Mouse (Mus musculus) Patski (cell line): Measurements from ENCODE around the gene Uggt1. TPM values are rescaled to one million over a fixed set of nuclear protein-coding genes. Genes with fewer than 3 reads are reported as not detected.
A peak's percentile ranks its signal among the peaks of the same experiment; 100 is the strongest.

Experiments used
- ATAC-seq: fragments of 100-300 bp; one replicate; pipeline ENCODE4 v1.8.0; 2021
- CTCF ChIA-PET: fragments of 350-600 bp; sonication (Branson Sonifier 250); formaldehyde crosslinking; loops from one replicate; lab custom pipeline; 2022; ENCODE audit warnings: inconsistent platforms; lab: Charles Lee
- POLR2A ChIA-PET: fragments of 350-600 bp; sonication (Branson Sonifier 250); formaldehyde crosslinking; loops from one replicate; lab custom pipeline; 2022; ENCODE audit warnings: antibody characterized with exemption, inconsistent platforms; lab: Charles Lee
- DNase-seq: peaks from one replicate; pipeline ENCODE4 v3.0.0-alpha.2; 2011; ENCODE audit warnings: low read depth, low spot score
- H3K27me3 ChIP-seq: fragments of 371-371 bp; one replicate; pipeline ENCODE4 v1.5.1; 2021
- CTCF ChIP-seq: fragments of 100-300 bp; IDR thresholded peaks from one replicate; pipeline ENCODE4 v1.5.1; 2021
- in situ Hi-C: fragments of 300-500 bp; cut with MboI; formaldehyde crosslinking; loops from 3 replicates; pipeline ENCODE4 v1.11.1; 2018; ENCODE audit warnings: low pct_unique_long_range_greater_than_20kb, mixed read lengths
- polyA plus RNA-seq: library from polyadenylated mRNA; unstranded; gene quantifications from one replicate; pipeline ENCODE4 v1.2.3, GENCODE M21; 2021

The Uggt1 gene
- polyA plus RNA-seq, 1 experiment from 2014 or later = 77.3 TPM

GRCm38 (mm10) chr1:36129126-36129525 lies 115.4 kb downstream of the Uggt1 start:
- no peaks in the 10 kb centered on the region for H3K27me3 ChIP-seq
- no peak for TF ChIP-seq CTCF
- peak; percentile 77 for ATAC-seq
- ChIA-PET CTCF (interaction anchor here (1.2 to 1.5 kb wide), 2 partner anchors 10 to 59 kb away, joined by 3 to 5 read pairs; no protein-coding TSS in a partner anchor), POLR2A (interaction anchor here (0.6 to 0.7 kb wide), 2 partner anchors 29 to 115 kb away, joined by 3 read pairs; no protein-coding TSS in a partner anchor)
- peak; percentile 71 for DNase-seq
- in situ Hi-C loops = loop anchor here (25.0 kb wide), 1 partner anchor 1242 kb away; no protein-coding TSS in a partner anchor

GRCm38 (mm10) chr1:36125076-36125475 lies 119.4 kb downstream of the Uggt1 start:
- DNase-seq (no peak), ATAC-seq (no peak)
- no peak for TF ChIP-seq CTCF
- ChIA-PET CTCF (no interaction called here), POLR2A (interaction anchor here (0.6 kb wide), 1 partner anchor 54 kb away, joined by 11 read pairs; no protein-coding TSS in a partner anchor)
- H3K27me3 ChIP-seq = no peaks in the 10 kb centered on the region
- in situ Hi-C loops = loop anchor here (25.0 kb wide), 1 partner anchor 1238 kb away; no protein-coding TSS in a partner anchor

GRCm38 (mm10) chr1:36121172-36121571 lies 123.3 kb downstream of the Uggt1 start:
- CTCF ChIA-PET = no interaction called here
- in situ Hi-C loops = no loop called here
- POLR2A ChIA-PET = no interaction called here
- no peak for TF ChIP-seq CTCF
- H3K27me3 ChIP-seq = no peaks in the 10 kb centered on the region
- ATAC-seq (no peak), DNase-seq (no peak)

GRCm38 (mm10) chr1:36119426-36119825 lies 125.1 kb downstream of the Uggt1 start:
- TF ChIP-seq CTCF = no peak
- H3K27me3 ChIP-seq = no peaks in the 10 kb centered on the region
- ChIA-PET CTCF (interaction anchor here (0.9 to 1.5 kb wide), 3 partner anchors 9 to 19 kb away, joined by 3 to 5 read pairs (median 5); no protein-coding TSS in a partner anchor), POLR2A (no interaction called here)
- in situ Hi-C loops = no loop called here
- ATAC-seq = no peak
- DNase-seq = no peak

GRCm38 (mm10) chr1:36118958-36119357 lies 125.6 kb downstream of the Uggt1 start:
- DNase-seq = no peak
- H3K27me3 ChIP-seq = no peaks in the 10 kb centered on the region
- ATAC-seq = no peak
- CTCF ChIA-PET = interaction anchor here (0.9 to 1.5 kb wide), 4 partner anchors 10 to 18 kb away, joined by 3 to 5 read pairs (median 5); no protein-coding TSS in a partner anchor
- no peak for TF ChIP-seq CTCF
- POLR2A ChIA-PET = interaction anchor here (0.5 kb wide), 1 partner anchor 77 kb away, joined by 3 read pairs; no protein-coding TSS in a partner anchor
- in situ Hi-C loops = no loop called here

- no peak for TF ChIP-seq CTCF
- CTCF ChIA-PET = interaction anchor here (1.0 to 1.3 kb wide), 2 partner anchors 11 to 17 kb away, joined by 5 read pairs; no protein-coding TSS in a partner anchor
- ATAC-seq (no peak), DNase-seq (no peak)
- no peaks in the 10 kb centered on the region for H3K27me3 ChIP-seq
- POLR2A ChIA-PET = interaction anchor here (0.5 kb wide), 1 partner anchor 76 kb away, joined by 3 read pairs; no protein-coding TSS in a partner anchor
- in situ Hi-C loops = no loop called here
Measured at GRCm38 (mm10) chr1:36118061-36118685, 126.3 kb downstream of the Uggt1 start.

- DNase-seq = peak; percentile 75
- ATAC-seq = peak; percentile 78
- in situ Hi-C loops = no loop called here
- TF ChIP-seq CTCF = no peak
- CTCF ChIA-PET = no interaction called here
- POLR2A ChIA-PET = interaction anchor here (1.4 to 1.9 kb wide), 2 partner anchors 10 to 27 kb away, joined by 3 to 4 read pairs; no protein-coding TSS in a partner anchor
- H3K27me3 ChIP-seq = no peaks in the 10 kb centered on the region
Measured at GRCm38 (mm10) chr1:36116488-36116887, 128.0 kb downstream of the Uggt1 start.

GRCm38 (mm10) chr1:36114844-36115243 lies 129.7 kb downstream of the Uggt1 start:
- ChIA-PET POLR2A (interaction anchor here (0.6 to 1.9 kb wide), 2 partner anchors 26 to 772 kb away, joined by 4 read pairs; no protein-coding TSS in a partner anchor), CTCF (interaction anchor here (0.6 to 1.8 kb wide), 3 partner anchors 12 to 110 kb away, joined by 3 to 6 read pairs (median 3); no protein-coding TSS in a partner anchor)
- no peaks in the 10 kb centered on the region for H3K27me3 ChIP-seq
- ATAC-seq (no peak), DNase-seq (no peak)
- no peak for TF ChIP-seq CTCF
- in situ Hi-C loops = no loop called here

GRCm38 (mm10) chr1:36113670-36114069 lies 130.8 kb downstream of the Uggt1 start:
- POLR2A ChIA-PET = no interaction called here
- in situ Hi-C loops = no loop called here
- TF ChIP-seq CTCF = no peak
- DNase-seq = no peak
- H3K27me3 ChIP-seq = no peaks in the 10 kb centered on the region
- CTCF ChIA-PET = no interaction called here
- ATAC-seq = no peak

GRCm38 (mm10) chr1:36112665-36113064 lies 131.9 kb downstream of the Uggt1 start:
- H3K27me3 ChIP-seq = no peaks in the 10 kb centered on the region
- POLR2A ChIA-PET = no interaction called here
- DNase-seq (no peak), ATAC-seq (no peak)
- no peak for TF ChIP-seq CTCF
- in situ Hi-C loops = no loop called here
- CTCF ChIA-PET = no interaction called here

GRCm38 (mm10) chr1:36109987-36110386 lies 134.5 kb downstream of the Uggt1 start:
- in situ Hi-C loops = no loop called here
- POLR2A ChIA-PET = no interaction called here
- DNase-seq = no peak
- CTCF ChIA-PET = no interaction called here
- H3K27me3 ChIP-seq = no peaks in the 10 kb centered on the region
- no peak for TF ChIP-seq CTCF
- ATAC-seq = no peak
